Mouse (Mus musculus) liver, adult (tissue): ENCODE measurements around the gene Cp.

ENCODE experiments used
- GATA4 ChIP-seq: IDR thresholded peaks from 2 replicates; pipeline ENCODE4 v1.6.1; 2014; ENCODE audit warnings: mild to moderate bottlenecking, low read length; ENCODE audit not compliant: insufficient replicate concordance

Gene Cp

DNA sequence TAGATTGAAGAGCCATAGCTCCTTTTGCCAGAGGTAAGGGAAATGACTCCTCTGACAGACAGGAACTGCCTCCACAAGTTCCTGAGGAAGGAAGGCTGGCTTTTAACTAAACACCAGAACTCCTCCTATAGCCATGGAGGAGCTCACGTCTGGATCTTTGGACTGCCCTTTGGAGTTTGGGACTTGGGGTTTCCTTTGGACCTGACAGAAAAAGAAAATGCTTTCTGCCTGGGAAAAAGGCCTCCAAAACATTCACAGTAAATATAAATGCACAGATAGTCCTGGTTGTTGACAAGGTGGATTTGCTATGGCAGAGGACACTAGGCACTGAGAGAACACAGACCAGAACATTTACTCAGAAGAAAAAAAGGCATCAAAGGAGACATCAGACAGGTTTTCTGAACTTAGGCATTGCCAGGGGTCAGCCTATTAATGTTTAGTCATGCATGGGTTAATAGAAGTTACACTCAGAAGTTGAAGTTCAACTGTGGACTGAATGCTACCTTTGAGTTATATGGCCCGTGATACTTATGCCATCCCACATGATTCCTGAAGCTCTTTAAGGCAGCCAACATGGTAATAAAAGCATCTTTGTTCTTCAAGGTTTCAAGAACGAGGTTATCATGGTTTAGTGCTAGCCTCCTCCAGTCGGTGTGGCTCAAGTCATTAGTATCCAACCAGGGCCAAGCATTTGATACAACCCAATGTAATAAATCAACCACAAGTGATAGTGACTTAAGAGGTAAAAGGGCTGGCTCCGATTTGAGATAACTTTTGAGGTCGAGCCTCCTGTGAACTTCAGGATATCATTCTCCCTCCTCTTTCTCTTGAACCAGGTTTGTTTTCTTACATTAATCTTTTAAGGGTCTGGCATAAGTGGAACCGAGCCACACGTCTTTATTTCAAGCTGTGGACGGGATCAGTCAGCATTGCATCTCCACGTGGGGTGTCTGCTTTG lies 77.2 kb downstream of the Cp start:
- TF ChIP-seq GATA4 = no peak

DNA sequence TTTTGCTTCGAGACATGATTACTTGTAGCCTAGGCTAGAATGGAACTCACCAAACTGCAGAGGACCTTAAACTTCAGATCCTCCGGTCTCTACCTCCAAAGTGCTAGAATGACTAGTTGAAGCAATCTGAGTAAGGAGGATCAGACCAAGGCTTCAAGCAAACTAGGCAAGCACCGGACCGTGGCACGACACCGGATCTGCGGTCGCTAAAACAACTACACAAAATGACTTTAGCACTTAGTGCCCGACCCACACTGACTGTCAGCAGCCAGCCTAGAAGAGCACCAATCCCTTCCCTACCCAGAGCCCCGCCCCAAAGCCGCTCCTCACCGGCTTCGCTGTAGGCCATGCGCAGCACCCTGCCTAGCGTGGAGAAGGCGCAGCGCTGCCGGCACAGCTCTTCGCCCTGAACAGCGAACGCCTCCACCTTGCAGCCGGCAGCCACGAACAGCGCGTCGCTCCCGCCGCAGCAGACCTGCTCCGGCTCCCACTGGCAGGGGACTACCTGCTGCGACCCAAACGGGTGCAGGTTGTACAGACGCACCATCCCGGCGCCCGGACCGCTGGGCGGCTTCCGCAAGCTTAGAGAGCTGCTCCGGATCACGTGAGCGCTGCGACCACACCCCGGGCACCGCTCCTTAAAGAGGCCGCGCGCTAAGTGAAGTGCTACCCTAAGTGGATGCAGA lies 78.0 kb downstream of the Cp start, which contains the start of gene Hps3:
TSS of gene Hps3 (minus strand) at position 597 of the 686 bp plus-strand sequence.
- TF ChIP-seq GATA4 = no peak; the same call in 1 of the 2 replicates

DNA sequence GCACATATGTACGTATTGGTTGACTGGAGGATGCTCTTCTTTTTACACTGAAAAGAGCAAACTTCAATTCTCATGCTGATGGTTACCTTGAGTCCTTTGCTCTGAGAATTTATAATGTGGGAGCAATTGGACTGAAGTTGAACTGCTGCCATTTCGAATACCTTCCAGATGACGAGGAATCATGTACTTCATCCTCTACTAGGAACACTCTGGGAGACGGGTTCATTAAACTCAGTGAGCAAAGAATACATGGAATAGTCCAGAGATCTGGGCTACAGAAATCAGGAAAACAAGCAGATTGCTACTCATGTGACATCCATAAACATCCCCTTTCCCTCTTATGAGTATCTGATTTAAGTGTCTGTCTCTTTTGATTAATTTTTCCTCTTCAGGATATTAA lies 79.2 kb downstream of the Cp start:
- TF ChIP-seq GATA4 = no peak

DNA sequence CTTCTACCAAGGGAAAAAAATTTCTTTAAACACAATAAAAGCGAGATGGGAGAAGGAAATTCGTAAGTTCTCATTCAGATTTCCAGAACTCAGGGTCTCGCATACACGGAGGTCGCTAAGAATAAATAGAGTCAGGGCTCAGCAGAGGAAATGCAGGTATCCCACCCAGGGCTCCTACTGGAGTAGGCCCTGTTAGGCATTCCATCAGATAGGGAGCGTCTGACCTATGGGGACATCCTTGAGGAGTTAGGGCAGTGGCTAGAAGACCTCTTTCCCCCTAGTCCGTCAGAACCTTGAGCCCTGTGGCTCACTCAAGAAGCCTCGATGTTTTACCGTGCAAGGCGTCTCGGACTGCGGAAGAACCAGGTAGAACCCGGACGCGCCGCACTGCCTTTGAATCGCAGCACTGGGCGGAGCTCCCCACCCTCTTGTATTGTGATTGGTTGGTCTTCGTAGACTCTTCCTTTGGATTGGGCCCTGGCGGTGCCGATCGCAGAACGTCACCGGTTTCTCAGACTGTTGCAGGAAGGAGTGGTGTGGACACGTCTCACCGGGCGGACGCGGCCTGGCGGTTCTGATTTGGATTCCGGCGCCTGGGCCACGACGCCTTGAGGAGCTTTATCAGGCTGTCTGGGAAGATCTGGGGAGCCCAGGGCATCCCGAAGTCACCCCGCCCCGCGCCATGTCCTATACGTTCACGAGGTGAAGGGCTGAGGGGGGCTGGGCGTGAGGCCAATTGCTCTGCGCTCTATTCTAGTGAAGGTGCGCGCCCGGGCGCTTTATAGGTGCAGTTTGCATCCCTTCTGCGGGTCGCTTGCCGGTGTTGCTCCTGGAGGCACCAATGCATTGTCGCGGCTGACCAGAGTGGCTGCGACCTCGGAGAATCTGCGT lies 100.7 kb downstream of the Cp start, which contains the start of gene Hltf:
TSS of gene Hltf (plus strand) at position 506 of the 891 bp plus-strand sequence.
- TF ChIP-seq GATA4 = no peak

DNA sequence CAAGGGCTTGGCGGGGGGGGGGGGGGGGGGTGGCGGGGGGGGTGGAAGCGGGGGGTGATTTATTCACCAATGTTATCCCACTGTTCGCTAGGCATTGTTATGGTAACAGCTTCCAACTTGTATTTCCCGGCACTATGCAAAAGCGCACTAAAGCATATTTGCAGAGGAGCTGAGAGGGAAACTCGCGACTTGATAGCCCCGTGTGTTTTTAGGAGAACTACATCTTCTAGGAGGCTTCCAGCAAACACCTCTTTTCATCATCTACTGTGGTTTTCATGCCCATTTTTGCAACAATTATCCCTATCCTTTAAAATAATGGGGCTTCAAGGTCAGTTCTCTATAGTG lies 101.3 kb downstream of the Cp start:
- TF ChIP-seq GATA4 = no peak
